Mouse (Mus musculus) limb, embryonic 13.5 days (tissue): ENCODE results near the gene Gm19965. TPM values are rescaled to one million over a fixed set of nuclear protein-coding genes. Genes with fewer than 3 reads are reported as not detected.

Source experiments
- ATAC-seq: fragments of 200-750 bp; cut with Nextera tagmentation; 2 replicates; pipeline ENCODE4 v1.8.0; 2017; ENCODE audit warnings: low read depth, moderate number of reproducible peaks, moderate TSS enrichment; ENCODE audit not compliant: low FRiP score
- H3K27ac ChIP-seq: fragments of 300-500 bp; sonication (generic); 2 replicates; pipeline ENCODE4 v1.5.1; 2015; ENCODE audit warnings: inconsistent platforms, mild to moderate bottlenecking, moderate library complexity
- H3K27me3 ChIP-seq: fragments of 300-500 bp; sonication (generic); 2 replicates; pipeline ENCODE4 v1.6.1; 2015; ENCODE audit warnings: mild to moderate bottlenecking, inconsistent platforms
- H3K36me3 ChIP-seq: fragments of 300-500 bp; sonication (generic); 2 replicates; pipeline ENCODE4 v1.6.1; 2015; ENCODE audit warnings: inconsistent platforms, mild to moderate bottlenecking, moderate library complexity
- H3K4me1 ChIP-seq: fragments of 300-500 bp; sonication (generic); 2 replicates; pipeline ENCODE4 v1.6.1; 2015; ENCODE audit warnings: inconsistent platforms
- H3K4me2 ChIP-seq: fragments of 300-500 bp; sonication (generic); replicated peaks from 2 replicates; pipeline ENCODE4 v1.6.1; 2015; ENCODE audit warnings: inconsistent platforms, mild to moderate bottlenecking, moderate library complexity
- H3K4me3 ChIP-seq: fragments of 300-500 bp; sonication (generic); 2 replicates; pipeline ENCODE4 v1.5.1; 2015; ENCODE audit warnings: moderate library complexity, mild to moderate bottlenecking, inconsistent platforms
- H3K9ac ChIP-seq: fragments of 300-500 bp; sonication (generic); 2 replicates; pipeline ENCODE4 v1.6.1; 2015; ENCODE audit warnings: mild to moderate bottlenecking, inconsistent platforms
- H3K9me3 ChIP-seq: fragments of 300-500 bp; sonication (generic); 2 replicates; pipeline ENCODE4 v1.6.1; 2016; ENCODE audit warnings: inconsistent platforms
- WGBS: fragments of 180-500 bp; shearing (Covaris S2); methylation state at CpG from one replicate; pipeline ENCODE4 v1.1.7; 2015; 5-methylcytosine and 5-hydroxymethylcytosine counted together
- polyA plus RNA-seq: library from polyadenylated mRNA; unstranded; fragments of >200 nt; fragmentation: Nextera tagmentation; extraction: Ambion mirVana; gene quantifications from 2 replicates; pipeline ENCODE4 v1.2.1, GENCODE M21; 2015

Gm19965 gene
- not detected in 2 replicates for polyA plus RNA-seq

GRCm38 (mm10) chr1:116802683-116803082, at the start of gene Gm19965:
Gm19965 (plus strand) TSS chr1:116802983.
- Histone ChIP-seq H3K9ac (no peak within 1 kb of the TSS), H3K36me3 (no peaks in the 10 kb centered on the region), H3K27ac (no peak within 1 kb of the TSS), H3K4me3 (no peak within 1 kb of the TSS), H3K4me2 (no peak within 1 kb of the TSS), H3K27me3 (no peaks in the 10 kb centered on the region), H3K9me3 (no peaks in the 10 kb centered on the region), H3K4me1 (no peaks in the 10 kb centered on the region)
- no peak for ATAC-seq
- 73% methylated on average over 3 of the region's 3 CpGs for WGBS

- no peak overlapping the region for H3K27ac ChIP-seq
- H3K9ac ChIP-seq: no peak overlapping the region
- 93% methylated on average over 8 of the region's 8 CpGs for WGBS
- no peak overlapping the region for H3K4me3 ChIP-seq
- no peaks in the 10 kb centered on the region for H3K9me3 ChIP-seq
- no peak for ATAC-seq
- H3K4me2 ChIP-seq: no peak overlapping the region
- no peaks in the 10 kb centered on the region for H3K27me3 ChIP-seq
- no peaks in the 10 kb centered on the region for H3K36me3 ChIP-seq
- no peaks in the 10 kb centered on the region for H3K4me1 ChIP-seq
These were observed 20.3 kb upstream of the Gm19965 start for GRCm38 (mm10) chr1:116782471-116782989.
